Mouse (Mus musculus): ENCODE results near the gene Taar4.

Taar4 gene

DNA sequence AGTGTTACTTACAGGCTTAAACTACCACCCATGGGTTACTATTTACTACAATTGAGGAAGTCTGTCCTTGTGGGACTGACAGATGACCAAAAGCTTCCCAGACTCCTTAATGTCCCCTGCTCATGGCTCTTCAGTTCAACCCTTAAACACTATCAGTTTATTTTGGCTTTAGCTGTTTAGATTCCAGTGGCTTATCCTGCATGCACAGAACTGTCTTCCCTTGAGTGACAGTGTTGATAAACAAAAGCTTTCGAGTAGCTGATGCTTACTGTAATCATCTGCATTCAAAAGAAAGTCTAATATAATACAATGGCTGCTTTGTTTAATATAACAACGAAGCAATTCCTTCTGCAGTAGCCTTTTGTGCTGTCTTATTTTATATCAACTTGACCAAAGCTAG is 46.7 kb downstream of the Taar4 start:
- DNase-seq (ENCODE audit: low read depth) = no peak

DNA sequence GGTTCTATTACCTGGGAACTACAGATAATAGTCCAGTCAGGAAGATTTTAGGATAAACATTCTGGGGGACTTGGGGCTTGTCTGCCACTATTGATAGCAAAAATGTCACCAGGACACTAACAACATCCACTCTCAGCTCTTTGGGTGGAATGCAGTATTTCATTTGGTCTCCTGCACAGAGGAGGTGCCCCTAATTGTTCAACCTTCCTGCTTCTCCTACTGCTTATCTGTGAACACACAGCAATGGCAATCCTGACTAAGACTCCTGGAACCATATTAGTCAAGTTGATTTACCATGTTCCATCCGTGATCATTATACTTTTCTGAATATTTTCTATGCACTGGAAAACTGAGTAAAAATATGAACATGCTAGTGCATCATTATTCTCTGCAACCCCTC is 47.8 kb downstream of the Taar4 start:
- DNase-seq (ENCODE audit: low read depth) = no peak
